Mouse (Mus musculus) thymus, adult 2 months (tissue): Measurements from ENCODE around the gene Mrps10.

Source experiments
- CTCF ChIP-seq: fragments of 200-500 bp; IDR thresholded peaks from 2 replicates; pipeline ENCODE4 v1.5.1; 2012; ENCODE audit warnings: mild to moderate bottlenecking, control low read depth, low read length, moderate library complexity, borderline replicate concordance; ENCODE audit not compliant: control insufficient read depth, poor library complexity, insufficient read depth; ENCODE audit errors: extremely low read depth
- POLR2A ChIP-seq: fragments of 200-500 bp; IDR thresholded peaks from 2 replicates; pipeline ENCODE4 v1.6.1; 2012; ENCODE audit warnings: mild to moderate bottlenecking, low read length, control low read depth, moderate library complexity; ENCODE audit not compliant: control insufficient read depth, poor library complexity, insufficient read depth; ENCODE audit errors: extremely low read depth

DNA sequence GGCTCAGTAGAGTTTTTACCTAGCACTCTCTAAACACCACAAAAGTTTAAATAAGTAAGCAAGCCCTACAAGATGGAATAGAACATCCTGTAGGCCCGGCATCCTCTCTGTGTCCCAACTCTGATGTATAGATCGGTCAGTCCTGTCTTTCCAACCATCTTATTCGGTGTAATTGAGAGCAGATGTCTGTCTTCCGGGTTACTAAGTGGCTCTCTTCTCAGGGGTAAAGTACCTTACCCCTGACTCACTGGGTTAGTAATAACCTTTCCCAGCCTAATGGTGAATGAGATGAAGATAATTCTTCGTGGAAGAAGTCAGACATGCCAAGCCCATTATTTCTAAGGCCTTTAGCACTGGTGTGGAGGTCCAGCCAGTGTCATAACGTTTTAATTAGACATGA lies 5.3 kb downstream of the Mrps10 start:
- no peak for TF ChIP-seq POLR2A
- no peak for TF ChIP-seq CTCF
